Mouse (Mus musculus): ENCODE data around the gene S100pbp. TPM values are rescaled to one million over a fixed set of nuclear protein-coding genes. Genes with fewer than 3 reads are reported as not detected.

S100pbp gene
- polyA plus RNA-seq, 1 experiment, result not detected

GRCm38 (mm10) chr4:129117720-129118510 lies 71.6 kb downstream of the S100pbp start:
- WGBS, result 87% methylated on average over 14 of the region's 14 CpGs
- no peak for TF ChIP-seq CTCF (IDR thresholded peaks at IDR 0.05; ENCODE audit: insufficient read depth, low read depth, low read length)
- no peak for TF ChIP-seq POLR2A (IDR thresholded peaks at IDR 0.05; ENCODE audit: insufficient read depth, low read depth, low read length)
- no peak overlapping the region for H3K4me3 ChIP-seq (ENCODE audit: insufficient read depth, low read depth, low read length)
- H3K4me1 ChIP-seq (ENCODE audit: control insufficient read depth, insufficient read depth, low read length), result peaks cover 31% of the 10 kb centered on the region
- H3K27ac ChIP-seq (ENCODE audit: insufficient read depth, low read depth, low read length), result no peak overlapping the region

- 89% methylated on average over 8 of the region's 8 CpGs for WGBS
Observed at GRCm38 (mm10) chr4:129116703-129117102, 72.8 kb downstream of the S100pbp start.

GRCm38 (mm10) chr4:129113083-129113988 lies 76.2 kb downstream of the S100pbp start:
- H3K4me3 ChIP-seq (ENCODE audit: insufficient read depth, low read depth, low read length), result no peak overlapping the region
- WGBS, result 23% methylated on average over 28 of the region's 28 CpGs
- TF ChIP-seq CTCF (IDR thresholded peaks at IDR 0.05; ENCODE audit: insufficient read depth, low read depth, low read length) (peak; percentile 96), POLR2A (IDR thresholded peaks at IDR 0.05; ENCODE audit: insufficient read depth, low read depth, low read length) (no peak)
- H3K27ac ChIP-seq (ENCODE audit: insufficient read depth, low read depth, low read length), result no peak overlapping the region
- H3K4me1 ChIP-seq (ENCODE audit: control insufficient read depth, insufficient read depth, low read length), result peaks cover 25% of the 10 kb centered on the region

More at GRCm38 (mm10) chr4:129116703-129117102, 72.8 kb downstream of the S100pbp start:
- Histone ChIP-seq H3K27ac (ENCODE audit: insufficient read depth, low read depth, low read length) (no peak overlapping the region), H3K4me1 (ENCODE audit: control insufficient read depth, insufficient read depth, low read length) (peaks cover 37% of the 10 kb centered on the region), H3K4me3 (ENCODE audit: insufficient read depth, low read depth, low read length) (no peak overlapping the region)
- TF ChIP-seq CTCF (IDR thresholded peaks at IDR 0.05; ENCODE audit: insufficient read depth, low read depth, low read length) (no peak), POLR2A (IDR thresholded peaks at IDR 0.05; ENCODE audit: insufficient read depth, low read depth, low read length) (no peak)

- Histone ChIP-seq H3K27ac (ENCODE audit: insufficient read depth, low read depth, low read length) (no peak overlapping the region), H3K4me1 (ENCODE audit: control insufficient read depth, insufficient read depth, low read length) (peaks cover 22% of the 10 kb centered on the region), H3K4me3 (ENCODE audit: insufficient read depth, low read depth, low read length) (no peak overlapping the region)
- no peak for TF ChIP-seq POLR2A (IDR thresholded peaks at IDR 0.05; ENCODE audit: insufficient read depth, low read depth, low read length)
- no peak for TF ChIP-seq CTCF (IDR thresholded peaks at IDR 0.05; ENCODE audit: insufficient read depth, low read depth, low read length)
- WGBS, result 58% methylated on average over 13 of the region's 13 CpGs
Observed at GRCm38 (mm10) chr4:129112231-129112630, 77.3 kb downstream of the S100pbp start.

DNA sequence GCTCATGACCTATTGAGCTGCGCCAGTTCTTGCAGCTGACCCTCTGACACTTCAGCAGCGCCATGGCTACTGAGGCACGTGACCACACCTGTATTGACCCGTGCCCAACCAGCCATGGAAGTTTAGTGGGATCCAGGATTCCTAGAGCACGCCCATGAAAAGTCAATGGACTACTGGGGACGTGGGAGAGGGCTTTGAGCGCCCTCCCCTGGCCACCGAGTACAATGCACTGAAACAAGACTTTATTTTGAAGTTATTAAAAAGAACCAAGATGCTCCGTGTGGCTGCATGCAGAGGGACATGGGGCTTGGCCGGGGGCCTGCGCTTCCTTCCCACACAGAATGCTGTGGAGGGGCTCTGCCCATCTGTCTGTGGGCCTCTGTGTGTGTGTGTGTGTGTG lies 78.2 kb downstream of the S100pbp start:
- TF ChIP-seq POLR2A (IDR thresholded peaks at IDR 0.05; ENCODE audit: insufficient read depth, low read depth, low read length) (no peak), CTCF (IDR thresholded peaks at IDR 0.05; ENCODE audit: insufficient read depth, low read depth, low read length) (0 out of 2 replicates have a peak, but pooled peaks have one; percentile 16)
- H3K27ac ChIP-seq (ENCODE audit: insufficient read depth, low read depth, low read length), result no peak overlapping the region
- WGBS, result 66% methylated on average over 11 of the region's 11 CpGs
- H3K4me1 ChIP-seq (ENCODE audit: control insufficient read depth, insufficient read depth, low read length), result peaks cover 22% of the 10 kb centered on the region
- no peak overlapping the region for H3K4me3 ChIP-seq (ENCODE audit: insufficient read depth, low read depth, low read length)

DNA sequence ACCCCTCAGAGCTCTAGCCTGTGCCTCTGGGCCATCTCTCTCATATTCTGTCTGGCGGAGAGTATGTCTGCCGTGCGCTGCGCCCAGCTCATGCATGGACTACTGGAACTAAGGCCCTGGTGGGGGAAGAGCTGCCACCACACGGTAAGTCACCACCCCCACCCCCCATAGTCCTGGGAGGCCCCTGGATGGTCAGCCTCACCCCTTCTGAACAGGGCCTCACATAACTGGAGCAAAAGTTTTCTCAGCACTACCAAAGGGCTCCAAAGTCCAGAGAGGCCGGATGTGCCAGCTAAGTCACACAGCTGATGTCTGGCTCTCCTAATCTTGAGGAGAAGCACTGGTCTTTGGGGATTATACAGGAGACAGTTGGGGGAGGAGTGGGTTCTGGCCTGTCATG lies 78.7 kb downstream of the S100pbp start:
- no peak overlapping the region for H3K27ac ChIP-seq (ENCODE audit: insufficient read depth, low read depth, low read length)
- no peak overlapping the region for H3K4me3 ChIP-seq (ENCODE audit: insufficient read depth, low read depth, low read length)
- TF ChIP-seq POLR2A (IDR thresholded peaks at IDR 0.05; ENCODE audit: insufficient read depth, low read depth, low read length) (no peak), CTCF (IDR thresholded peaks at IDR 0.05; ENCODE audit: insufficient read depth, low read depth, low read length) (no peak)
- H3K4me1 ChIP-seq (ENCODE audit: control insufficient read depth, insufficient read depth, low read length), result peaks cover 22% of the 10 kb centered on the region
- 92% methylated on average over 6 of the region's 6 CpGs for WGBS

GRCm38 (mm10) chr4:129108624-129109023 lies 80.9 kb downstream of the S100pbp start:
- Histone ChIP-seq H3K4me1 (ENCODE audit: control insufficient read depth, insufficient read depth, low read length) (peaks cover 23% of the 10 kb centered on the region), H3K27ac (ENCODE audit: insufficient read depth, low read depth, low read length) (no peak overlapping the region), H3K4me3 (ENCODE audit: insufficient read depth, low read depth, low read length) (no peak overlapping the region)
- WGBS, result 42% methylated on average over 7 of the region's 7 CpGs
- TF ChIP-seq POLR2A (IDR thresholded peaks at IDR 0.05; ENCODE audit: insufficient read depth, low read depth, low read length), result no peak
- no peak for TF ChIP-seq CTCF (IDR thresholded peaks at IDR 0.05; ENCODE audit: insufficient read depth, low read depth, low read length)

DNA sequence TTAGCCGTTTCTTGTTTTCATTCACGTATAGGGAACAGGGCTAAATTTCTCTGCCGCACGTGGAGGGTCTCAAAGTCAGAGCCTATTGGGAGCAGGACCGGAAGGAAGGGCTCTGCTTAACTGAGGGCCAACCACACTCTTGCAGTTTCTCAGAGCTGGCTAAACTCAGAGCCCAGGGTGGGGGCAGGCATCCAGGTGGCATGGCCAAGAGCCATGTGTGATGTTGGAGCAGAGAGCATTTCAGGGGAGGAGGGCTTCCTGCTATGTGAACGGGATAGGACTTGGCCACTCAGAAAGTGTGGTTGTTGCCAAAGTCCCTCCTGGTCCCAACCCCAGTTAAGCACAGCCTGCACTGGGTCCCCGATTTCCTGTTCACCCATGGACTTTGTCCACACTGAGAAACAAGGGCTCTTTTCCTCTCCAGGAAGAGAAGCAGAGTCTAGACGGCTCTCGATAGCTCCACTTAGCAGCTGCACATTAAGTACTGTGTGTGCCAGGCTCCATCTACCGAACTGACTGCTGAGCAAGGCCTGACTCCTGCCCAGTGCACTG lies 82.1 kb downstream of the S100pbp start:
- Histone ChIP-seq H3K4me3 (ENCODE audit: insufficient read depth, low read depth, low read length) (no peak overlapping the region), H3K4me1 (ENCODE audit: control insufficient read depth, insufficient read depth, low read length) (peaks cover 12% of the 10 kb centered on the region), H3K27ac (ENCODE audit: insufficient read depth, low read depth, low read length) (no peak overlapping the region)
- TF ChIP-seq CTCF (IDR thresholded peaks at IDR 0.05; ENCODE audit: insufficient read depth, low read depth, low read length) (no peak), POLR2A (IDR thresholded peaks at IDR 0.05; ENCODE audit: insufficient read depth, low read depth, low read length) (no peak)
- 64% methylated on average over 10 of the region's 10 CpGs for WGBS
